In genomic region chr13:24831353-24832130, GRCm38 (mm10) we compare ENCODE assay signal across 8 mouse cellular contexts. TPM values are rescaled to one million over a fixed set of nuclear protein-coding genes. Genes with fewer than 3 reads are reported as not detected.
DNase-seq lines count a peak whose midpoint lies in the region; ATAC-seq and TF ChIP-seq lines count a peak whose summit lies in the region.

TSS of gene Acot13 (minus strand) at chr13:24831540.
TSS of gene Tdp2 (plus strand) at chr13:24831679.

- peak; percentile 85 for TF ChIP-seq POLR2A in lung, adult 2 months (IDR thresholded peaks at IDR 0.05; ENCODE audit: borderline replicate concordance, extremely low read depth, low read depth, low read length)

- intact Hi-C loops in heart, postnatal 25 days (cut with DNase I) = loop anchor here (2.0 kb wide), 1 partner anchor 29 kb away; no protein-coding TSS in a partner anchor

- peaks cover 32% of the 10 kb centered on the region for H3K4me1 ChIP-seq in forebrain, embryonic 15.5 days
- peaks cover 12% of the 10 kb centered on the region for H3K4me1 ChIP-seq in lung, adult 2 months (ENCODE audit: control insufficient read depth, insufficient read depth, low read length)

- H3K4me3 ChIP-seq in forebrain, embryonic 15.5 days = peak within 1 kb of the TSS; percentile 77
- peak within 1 kb of the TSS; percentile 81 for H3K4me3 ChIP-seq in lung, adult 2 months (replicated peaks; ENCODE audit: extremely low read depth, low read depth, low read length)

- peak within 1 kb of the TSS; percentile 62 for H3K4me2 ChIP-seq in forebrain, embryonic 15.5 days (replicated peaks)

- peak; percentile 98 for ATAC-seq in forebrain, embryonic 15.5 days (replicated peaks)
- peak; percentile 94 for ATAC-seq in neutrophil, adult 5-6 weeks (ENCODE audit: extremely low read depth, insufficient number of reproducible peaks, low FRiP score, poor library complexity, severe bottlenecking)

- H3K9me3 ChIP-seq in forebrain, embryonic 15.5 days = no peaks in the 10 kb centered on the region

- under 1% methylated on average over 89 of the region's 90 CpGs for WGBS in forebrain, embryonic 15.5 days
- under 1% methylated on average over 89 of the region's 90 CpGs for WGBS in lung, adult 2 months

- peak; percentile 98 for DNase-seq in ES-CJ7 (ENCODE audit: low read depth, low spot score)
- DNase-seq in cerebellum, adult 11 months = peak; percentile 93
- peak; percentile 89 for DNase-seq in heart, postnatal 25 days (ENCODE audit: low spot score)
- DNase-seq in layer of hippocampus, adult 18-20 months (ENCODE audit: low spot score in 2 of 2) = peak; percentile 92 to 93
- peak; percentile 87 for DNase-seq in lung, adult 2 months
- peak; percentile 91 for DNase-seq in thymus, adult 18-20 months

- peak within 1 kb of the TSS; percentile 92 for H3K27ac ChIP-seq in forebrain, embryonic 15.5 days (replicated peaks)

- no peaks in the 10 kb centered on the region for H3K27me3 ChIP-seq in forebrain, embryonic 15.5 days

- H3K9ac ChIP-seq in forebrain, embryonic 15.5 days (replicated peaks) = peak within 1 kb of the TSS; percentile 89

- TF ChIP-seq CTCF in lung, adult 2 months (IDR thresholded peaks at IDR 0.05; ENCODE audit: insufficient read depth, low read length) = no peak

- H3K36me3 ChIP-seq in forebrain, embryonic 15.5 days = 0 out of 2 replicates have a peak, but pooled peaks cover 2% of the 10 kb centered on the region

RNA-seq across cellular contexts. Expression of gene Acot13, which starts in this region (rescaled TPM):
- 58.8 and 60.0 TPM in 2 replicates for polyA plus RNA-seq in forebrain, embryonic 15.5 days (2015; fragmentation: Nextera tagmentation; extraction: Ambion mirVana)
- 100 to 1,000 TPM; 422 to 431 TPM for total RNA-seq in heart, postnatal 25 days (2021)
- total RNA-seq in layer of hippocampus, adult 18-20 months (2021) = 100 to 1,000 TPM; 119 to 124 TPM
- 32.3 and 32.6 TPM in 2 replicates for polyA plus RNA-seq in lung, adult 2 months (2012; rRNA removed)
- 24.4 and 27.4 TPM in 2 replicates for total RNA-seq in neutrophil, adult 5-6 weeks (2017)

RNA-seq across cellular contexts. Expression of gene Tdp2, which starts in this region (rescaled TPM):
- 46.5 and 48.9 TPM in 2 replicates for polyA plus RNA-seq in forebrain, embryonic 15.5 days (2015; fragmentation: Nextera tagmentation; extraction: Ambion mirVana)
- 10 to 100 TPM; 12.9 to 15.5 TPM for total RNA-seq in heart, postnatal 25 days (2021)
- 10 to 100 TPM; 19.5 to 20.1 TPM for total RNA-seq in layer of hippocampus, adult 18-20 months (2021)
- 8.9 and 12.7 TPM in 2 replicates for polyA plus RNA-seq in lung, adult 2 months (2012; rRNA removed)
- total RNA-seq in neutrophil, adult 5-6 weeks (2017) = 54.3 and 54.8 TPM in 2 replicates

Comparison
In these comparisons a context has a peak if more than half of its experiments do, and no peak if none do; other contexts are left out.
1. Peak in every context shown above with its lines: DNase-seq, ATAC-seq, H3K4me3 ChIP-seq and H3K27ac ChIP-seq.